Mouse (Mus musculus) lung, postnatal 0 days (tissue): Measurements from ENCODE around the gene Wdr82. TPM values are rescaled to one million over a fixed set of nuclear protein-coding genes. Genes with fewer than 3 reads are reported as not detected.

ENCODE experiments used
- ATAC-seq: fragments of 200-750 bp; cut with Nextera tagmentation; 2 replicates; pipeline ENCODE4 v1.8.0; 2017; ENCODE audit warnings: moderate library complexity
- DNase-seq: peaks from one replicate; pipeline ENCODE4 v3.0.0-alpha.2; 2016; ENCODE audit warnings: low spot score
- H3K27ac ChIP-seq: fragments of 300-500 bp; sonication (generic); 2 replicates; pipeline ENCODE4 v1.5.1; 2014; ENCODE audit warnings: antibody characterized with exemption, mild to moderate bottlenecking, low read length, mixed read lengths
- H3K27me3 ChIP-seq: fragments of 300-500 bp; sonication (generic); replicated peaks from 2 replicates; pipeline ENCODE4 v1.6.1; 2014; ENCODE audit warnings: low read length, mixed read lengths; ENCODE audit not compliant: insufficient read depth
- H3K36me3 ChIP-seq: fragments of 300-500 bp; sonication (generic); 2 replicates; pipeline ENCODE4 v1.6.1; 2014; ENCODE audit warnings: low read length, mixed read lengths; ENCODE audit not compliant: insufficient read depth
- H3K4me1 ChIP-seq: fragments of 300-500 bp; sonication (generic); 2 replicates; pipeline ENCODE4 v1.6.1; 2014; ENCODE audit warnings: antibody characterized with exemption, low read depth, low read length, mixed read lengths; ENCODE audit not compliant: insufficient read depth
- H3K4me2 ChIP-seq: fragments of 300-500 bp; sonication (generic); replicated peaks from 2 replicates; pipeline ENCODE4 v1.6.1; 2014; ENCODE audit warnings: low read depth, mild to moderate bottlenecking, low read length, moderate library complexity, mixed read lengths
- H3K4me3 ChIP-seq: fragments of 300-500 bp; sonication (generic); 2 replicates; pipeline ENCODE4 v1.5.1; 2014; ENCODE audit warnings: low read depth, low read length
- H3K9ac ChIP-seq: fragments of 300-500 bp; sonication (generic); replicated peaks from 2 replicates; pipeline ENCODE4 v1.6.1; 2014; ENCODE audit warnings: low read depth, mild to moderate bottlenecking
- H3K9me3 ChIP-seq: fragments of 300-500 bp; sonication (generic); 2 replicates; pipeline ENCODE4 v1.6.1; 2016; ENCODE audit warnings: low read length, mixed read lengths
- CTCF ChIP-seq: IDR thresholded peaks from 2 replicates; pipeline ENCODE4 v1.5.1; 2016; ENCODE audit warnings: antibody characterized with exemption, mild to moderate bottlenecking
- EP300 ChIP-seq: IDR thresholded peaks from 2 replicates; pipeline ENCODE4 v1.6.1; 2016; ENCODE audit warnings: antibody characterized with exemption, mild to moderate bottlenecking, control low read depth
- WGBS: fragments of 180-500 bp; shearing (Covaris S2); extraction: QIAGEN DNeasy Blood & Tissue Kit; methylation state at CpG from one replicate; pipeline ENCODE4 v1.1.7; 2014; 5-methylcytosine and 5-hydroxymethylcytosine counted together
- polyA plus RNA-seq: library from polyadenylated mRNA; unstranded; fragments of >200 nt; fragmentation: Nextera tagmentation; extraction: Ambion mirVana; gene quantifications from 2 replicates; pipeline ENCODE4 v1.2.1, GENCODE M21; 2015

Wdr82 gene
- polyA plus RNA-seq, 1 experiment from 2014 or later, result 11.3 TPM

DNA sequence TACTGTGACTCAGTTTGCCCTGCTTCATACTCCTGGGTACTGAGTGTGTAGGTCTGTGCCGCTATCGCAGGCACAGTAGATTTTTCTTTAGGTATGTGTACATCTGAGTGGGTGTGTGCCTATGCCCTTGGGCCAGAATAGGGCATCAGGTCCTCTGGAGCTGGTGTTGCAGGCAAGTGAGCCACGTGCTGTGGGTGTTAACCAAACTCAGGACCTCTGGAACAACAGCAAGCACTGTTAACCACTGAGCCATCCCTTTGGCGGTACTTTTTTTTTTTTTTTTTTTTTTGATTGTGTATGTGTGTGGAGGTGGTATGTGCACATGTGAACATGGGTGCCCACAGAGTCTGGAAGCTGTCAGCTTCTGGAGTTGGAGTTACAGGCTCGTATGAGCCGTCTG, 7.1 kb downstream of the Wdr82 start:
- no peak for TF ChIP-seq EP300
- no peak for TF ChIP-seq CTCF
- no peak overlapping the region for H3K4me3 ChIP-seq
- H3K27ac ChIP-seq, result no peak overlapping the region
- peaks cover 8% of the 10 kb centered on the region; the same call in 1 of the 2 replicates for H3K4me1 ChIP-seq
- ATAC-seq, result no peak
- no peak overlapping the region for H3K4me2 ChIP-seq
- no peaks in the 10 kb centered on the region for H3K27me3 ChIP-seq
- H3K36me3 ChIP-seq, result peaks cover 24% of the 10 kb centered on the region; the same call in 1 of the 2 replicates
- WGBS, result 91% methylated on average over 6 of the region's 6 CpGs
- no peaks in the 10 kb centered on the region for H3K9me3 ChIP-seq
- no peak for DNase-seq
- no peak overlapping the region for H3K9ac ChIP-seq

GRCm38 (mm10) chr9:106179454-106179853, 8.7 kb downstream of the Wdr82 start:
- no peak overlapping the region for H3K9ac ChIP-seq
- H3K4me2 ChIP-seq, result no peak overlapping the region
- no peaks in the 10 kb centered on the region for H3K9me3 ChIP-seq
- H3K27me3 ChIP-seq, result no peaks in the 10 kb centered on the region
- H3K4me1 ChIP-seq, result 0 out of 2 replicates have a peak, but pooled peaks cover 4% of the 10 kb centered on the region
- ATAC-seq, result no peak
- WGBS, result 76% methylated on average over 2 of the region's 2 CpGs
- H3K27ac ChIP-seq, result no peak overlapping the region
- TF ChIP-seq EP300 (no peak), CTCF (no peak)
- H3K36me3 ChIP-seq, result peaks cover 40% of the 10 kb centered on the region; the same call in 1 of the 2 replicates
- no peak overlapping the region for H3K4me3 ChIP-seq
- no peak for DNase-seq

DNA sequence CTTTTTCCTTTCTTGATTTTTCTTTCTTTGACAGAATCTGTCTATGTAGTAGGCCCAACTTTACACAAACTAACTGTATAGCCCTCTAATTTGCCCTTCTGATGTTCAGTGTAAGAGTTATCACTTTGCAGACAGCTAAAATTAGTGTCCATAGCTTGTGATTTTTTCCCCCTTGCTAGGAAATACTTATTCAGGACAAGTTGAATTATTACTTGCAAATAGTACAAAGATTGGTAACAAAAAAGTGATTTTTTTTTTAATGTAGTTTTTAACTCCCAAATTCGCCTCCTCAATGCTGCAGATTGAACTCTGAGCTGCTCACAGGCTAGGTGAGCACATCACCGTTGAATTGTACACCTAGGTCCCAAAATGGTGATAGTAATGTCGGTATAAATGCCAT, 9.2 kb downstream of the Wdr82 start:
- 0 out of 2 replicates have a peak, but pooled peaks cover under 1% of the 10 kb centered on the region for H3K4me1 ChIP-seq
- DNase-seq (no peak), ATAC-seq (no peak)
- H3K9me3 ChIP-seq, result no peaks in the 10 kb centered on the region
- H3K9ac ChIP-seq, result no peak overlapping the region
- H3K27me3 ChIP-seq, result no peaks in the 10 kb centered on the region
- no peak overlapping the region for H3K4me3 ChIP-seq
- no peak overlapping the region for H3K4me2 ChIP-seq
- no peak for TF ChIP-seq CTCF
- no peak for TF ChIP-seq EP300
- H3K27ac ChIP-seq, result no peak overlapping the region
- WGBS, result 88% methylated on average over 3 of the region's 3 CpGs
- H3K36me3 ChIP-seq, result peaks cover 43% of the 10 kb centered on the region; the same call in 1 of the 2 replicates

DNA sequence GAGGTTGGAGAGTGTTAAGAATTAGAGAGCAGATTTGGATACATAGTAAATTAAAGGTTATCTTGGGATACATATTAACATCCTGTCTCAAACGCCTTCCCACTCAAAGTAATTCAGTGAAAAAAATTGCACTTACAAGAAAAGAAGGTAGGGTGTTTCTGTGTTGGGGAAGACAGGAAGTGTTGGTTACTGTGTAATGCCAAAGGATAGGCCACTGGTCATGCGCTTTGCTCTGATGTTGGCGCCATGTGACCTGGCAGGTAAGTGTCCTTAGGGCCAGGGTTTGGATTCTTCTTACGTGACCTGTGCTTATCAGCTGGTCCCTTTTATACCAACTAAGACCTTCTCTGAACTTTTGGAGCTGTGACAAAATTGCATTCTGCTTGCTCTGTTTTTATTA, 11.4 kb downstream of the Wdr82 start:
- TF ChIP-seq EP300 (no peak), CTCF (no peak)

DNA sequence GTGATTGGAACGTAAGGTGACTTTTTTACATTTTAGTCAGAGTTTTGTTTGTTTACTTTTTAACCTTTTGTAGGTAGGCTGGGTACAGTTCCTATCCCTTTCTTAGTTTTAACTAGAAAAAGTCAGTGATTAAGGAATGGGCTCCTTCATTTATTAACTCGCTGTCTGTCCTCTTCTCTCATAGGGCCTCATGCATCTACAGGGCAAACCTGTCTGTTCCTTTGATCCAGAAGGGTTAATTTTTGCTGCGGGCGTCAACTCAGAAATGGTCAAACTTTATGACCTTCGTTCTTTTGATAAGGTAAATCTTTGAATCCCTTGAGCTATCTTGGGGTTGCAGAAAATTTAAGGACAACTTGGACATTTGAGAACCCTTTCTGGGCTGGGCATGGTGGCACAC, 13.3 kb downstream of the Wdr82 start:
- H3K4me1 ChIP-seq, result no peaks in the 10 kb centered on the region
- H3K27ac ChIP-seq, result no peak overlapping the region
- DNase-seq (no peak), ATAC-seq (no peak)
- no peak overlapping the region for H3K9ac ChIP-seq
- H3K4me2 ChIP-seq, result no peak overlapping the region
- H3K9me3 ChIP-seq, result no peaks in the 10 kb centered on the region
- H3K4me3 ChIP-seq, result no peak overlapping the region
- 86% methylated on average over 5 of the region's 5 CpGs for WGBS
- no peaks in the 10 kb centered on the region for H3K27me3 ChIP-seq
- H3K36me3 ChIP-seq, result peaks cover 52% of the 10 kb centered on the region; the same call in 1 of the 2 replicates
- no peak for TF ChIP-seq EP300
- no peak for TF ChIP-seq CTCF

More for the DNA sequence above, 11.4 kb downstream of the Wdr82 start:
- no peak overlapping the region for H3K27ac ChIP-seq
- H3K4me3 ChIP-seq, result no peak overlapping the region
- no peaks in the 10 kb centered on the region for H3K9me3 ChIP-seq
- DNase-seq (no peak), ATAC-seq (no peak)
- no peak overlapping the region for H3K9ac ChIP-seq
- peaks cover 49% of the 10 kb centered on the region; the same call in 1 of the 2 replicates for H3K36me3 ChIP-seq
- H3K4me1 ChIP-seq, result no peaks in the 10 kb centered on the region
- H3K4me2 ChIP-seq, result no peak overlapping the region
- 87% methylated on average over 4 of the region's 4 CpGs for WGBS
- no peaks in the 10 kb centered on the region for H3K27me3 ChIP-seq

- DNase-seq (no peak), ATAC-seq (no peak)
- Histone ChIP-seq H3K36me3 (peaks cover 14% of the 10 kb centered on the region; the same call in 1 of the 2 replicates), H3K27me3 (no peaks in the 10 kb centered on the region), H3K4me1 (no peaks in the 10 kb centered on the region), H3K27ac (no peak overlapping the region), H3K9me3 (no peaks in the 10 kb centered on the region), H3K4me3 (no peak overlapping the region), H3K9ac (no peak overlapping the region), H3K4me2 (no peak overlapping the region)
- WGBS, result 78% methylated on average over 1 of the region's 1 CpGs
- no peak for TF ChIP-seq CTCF
- TF ChIP-seq EP300, result no peak
These were observed 20.6 kb downstream of the Wdr82 start for GRCm38 (mm10) chr9:106191355-106191754.

DNA sequence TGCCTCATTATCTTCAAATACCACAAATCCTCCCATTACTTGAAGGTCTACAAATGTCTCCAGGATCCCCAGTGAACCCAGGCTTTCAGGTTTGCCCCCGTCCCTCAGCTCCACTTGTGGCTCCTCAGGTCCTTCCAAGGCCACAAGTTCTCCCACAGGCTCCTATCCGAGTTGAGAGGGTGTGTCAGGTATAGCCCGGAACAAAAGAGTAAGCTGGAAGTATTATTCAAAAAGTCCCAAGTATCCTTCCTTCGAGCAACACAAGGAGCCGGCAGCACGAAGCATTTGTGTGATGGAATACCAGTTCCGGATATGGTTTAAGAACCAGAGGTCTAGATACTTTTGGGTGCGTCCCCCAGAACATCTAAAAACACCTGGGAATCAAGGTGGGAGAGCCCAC, 21.3 kb downstream of the Wdr82 start:
- no peaks in the 10 kb centered on the region for H3K4me1 ChIP-seq
- no peak overlapping the region for H3K4me2 ChIP-seq
- H3K9ac ChIP-seq, result no peak overlapping the region
- H3K36me3 ChIP-seq, result peaks cover 14% of the 10 kb centered on the region; the same call in 1 of the 2 replicates
- H3K27me3 ChIP-seq, result no peaks in the 10 kb centered on the region
- H3K9me3 ChIP-seq, result no peaks in the 10 kb centered on the region
- no peak overlapping the region for H3K27ac ChIP-seq
- DNase-seq (no peak), ATAC-seq (no peak)
- WGBS, result 87% methylated on average over 8 of the region's 8 CpGs
- no peak for TF ChIP-seq EP300
- TF ChIP-seq CTCF, result no peak
- no peak overlapping the region for H3K4me3 ChIP-seq
